Mouse (Mus musculus): ENCODE data around the gene Nosip. TPM values are rescaled to one million over a fixed set of nuclear protein-coding genes. Genes with fewer than 3 reads are reported as not detected.
"Not testable (repeated sequence)": the region's sequence is repeated elsewhere in the genome, so short reads cannot be mapped to it uniquely, and the experiment has no call there.

Nosip gene
- total RNA-seq, 2 experiments from 2014 or later: 44.8 to 47.6 TPM

DNA sequence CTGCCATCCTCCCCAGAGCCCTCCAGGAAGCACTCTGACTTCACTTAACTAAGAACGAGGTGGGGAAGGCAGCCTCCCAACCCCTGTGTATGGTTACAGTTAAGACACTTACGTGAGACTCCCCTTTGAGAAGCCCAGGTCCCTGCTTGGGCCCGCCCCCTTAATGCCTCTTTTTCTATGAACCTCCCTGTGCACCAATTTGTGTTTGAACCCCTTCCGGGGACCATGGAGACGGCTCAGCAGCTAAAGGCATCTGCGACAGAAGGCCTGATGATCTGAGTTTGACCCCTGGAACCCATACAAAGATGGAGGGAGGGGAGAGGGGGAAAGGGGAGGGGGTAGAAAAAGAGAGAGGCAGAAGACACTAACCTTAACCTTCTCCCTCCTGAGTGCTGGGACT lies 44.2 kb downstream of the Nosip start:
- intact Hi-C loops (cut with DNase I): no loop called here
- DNase-seq: no peak

DNA sequence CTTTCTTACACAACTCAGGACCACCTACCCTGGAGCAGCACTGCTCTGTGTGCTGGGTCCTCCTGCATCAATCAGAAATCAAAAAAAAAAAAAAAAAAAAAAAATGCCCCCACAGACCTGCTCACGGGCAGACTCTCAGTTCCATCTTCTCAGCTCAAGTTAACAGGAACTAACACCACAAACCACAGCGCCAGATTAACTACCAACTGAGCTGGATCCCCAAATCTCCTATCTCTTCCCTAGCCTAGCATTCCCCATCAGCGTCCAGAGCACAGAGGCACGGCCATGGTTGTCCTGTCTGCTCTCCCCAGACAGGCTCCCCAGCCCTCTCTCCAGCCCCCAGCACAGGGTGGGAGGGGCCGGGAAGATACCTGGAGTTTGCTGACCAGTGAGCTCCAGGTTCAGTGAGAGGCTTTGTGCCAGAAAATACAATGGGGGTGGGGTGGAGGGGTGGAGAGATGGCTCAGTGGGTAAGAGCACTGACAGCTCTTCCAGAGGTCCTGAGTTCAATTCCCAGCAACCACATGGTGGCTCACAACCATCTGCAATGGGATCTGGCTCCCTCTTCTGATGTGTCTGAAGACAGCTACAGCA lies 44.9 kb downstream of the Nosip start:
- intact Hi-C loops (cut with DNase I): no loop called here
- DNase-seq: no peak

DNA sequence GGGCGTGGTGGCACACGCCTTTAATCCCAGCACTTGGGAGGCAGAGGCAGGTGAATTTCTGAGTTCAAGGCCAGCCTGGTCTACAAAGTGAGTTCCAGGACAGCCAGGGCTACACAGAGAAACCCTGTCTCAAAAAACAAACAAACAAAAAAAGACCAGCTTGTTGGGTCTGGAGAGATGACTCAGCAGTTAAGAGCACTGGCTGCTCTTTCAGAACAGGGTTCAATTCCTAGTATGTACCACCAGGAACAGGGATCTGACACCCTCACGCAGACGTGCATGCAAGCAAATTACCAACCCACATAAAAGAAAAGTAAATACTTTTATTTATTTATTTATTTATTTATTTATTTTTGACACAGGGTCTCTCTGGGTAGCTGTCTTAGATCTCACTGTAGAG lies 47.9 kb downstream of the Nosip start:
- DNase-seq; intact Hi-C loops (cut with DNase I): not testable (repeated sequence)

DNA sequence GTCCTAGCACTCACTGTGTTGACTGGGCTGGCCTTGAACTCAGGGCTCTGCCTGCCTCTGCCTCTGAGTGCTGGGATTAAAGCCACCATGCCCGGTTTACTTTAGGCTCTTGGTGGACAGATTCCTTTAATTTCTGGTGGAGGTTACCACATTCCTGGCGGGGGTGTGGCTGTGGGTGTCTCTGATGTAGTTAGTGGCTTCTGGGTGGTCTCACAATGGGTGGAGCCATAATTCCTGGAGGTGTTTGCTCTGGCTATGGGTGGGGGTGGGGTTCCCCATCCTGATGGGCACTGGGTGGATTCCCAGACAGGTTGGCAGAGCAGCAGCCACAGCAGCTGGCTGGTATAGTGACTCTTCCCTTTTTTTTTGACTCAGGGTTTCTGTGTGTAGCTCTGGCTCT lies 49.7 kb downstream of the Nosip start:
- no peak for DNase-seq
- intact Hi-C loops (cut with DNase I): no loop called here

DNA sequence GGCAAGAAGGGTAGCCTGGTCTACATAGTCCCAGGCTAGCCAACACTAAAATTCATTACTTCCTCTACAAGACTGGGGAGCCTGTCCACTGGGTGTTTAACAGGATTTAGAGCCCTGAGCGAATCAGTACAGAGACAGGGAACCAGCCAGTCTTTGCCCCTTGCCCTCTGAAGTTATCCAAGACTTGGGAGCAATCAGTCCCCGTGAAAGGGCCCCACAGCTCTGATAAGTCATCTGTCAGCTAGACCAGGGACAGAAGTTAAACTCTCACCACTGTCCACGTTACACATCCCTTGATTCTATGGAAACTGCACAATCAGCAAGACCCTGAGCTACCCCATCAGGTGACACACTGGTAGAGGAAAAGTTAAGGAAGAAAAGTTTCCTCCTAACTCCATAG lies 50.3 kb downstream of the Nosip start:
- intact Hi-C loops (cut with DNase I): no loop called here
- DNase-seq: no peak

DNA sequence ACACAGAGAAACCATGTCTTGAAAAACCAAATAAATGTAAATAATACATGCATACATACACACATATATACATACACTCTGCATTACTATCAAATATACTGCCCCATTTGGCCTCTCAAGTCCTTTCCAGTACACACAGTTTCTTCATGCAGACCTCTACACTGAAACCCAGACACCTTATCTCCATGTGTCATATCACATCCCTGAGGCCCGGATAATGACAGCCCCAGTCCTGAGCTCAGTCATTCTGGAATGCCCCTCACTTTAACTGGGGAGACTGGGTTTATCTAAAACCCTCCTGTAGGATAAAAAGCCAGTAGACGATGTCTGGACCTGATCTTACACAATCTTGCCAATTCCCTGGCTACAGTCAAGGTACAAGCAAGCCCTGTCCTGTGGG lies 51.2 kb downstream of the Nosip start:
- DNase-seq: no peak
- intact Hi-C loops (cut with DNase I): no loop called here

DNA sequence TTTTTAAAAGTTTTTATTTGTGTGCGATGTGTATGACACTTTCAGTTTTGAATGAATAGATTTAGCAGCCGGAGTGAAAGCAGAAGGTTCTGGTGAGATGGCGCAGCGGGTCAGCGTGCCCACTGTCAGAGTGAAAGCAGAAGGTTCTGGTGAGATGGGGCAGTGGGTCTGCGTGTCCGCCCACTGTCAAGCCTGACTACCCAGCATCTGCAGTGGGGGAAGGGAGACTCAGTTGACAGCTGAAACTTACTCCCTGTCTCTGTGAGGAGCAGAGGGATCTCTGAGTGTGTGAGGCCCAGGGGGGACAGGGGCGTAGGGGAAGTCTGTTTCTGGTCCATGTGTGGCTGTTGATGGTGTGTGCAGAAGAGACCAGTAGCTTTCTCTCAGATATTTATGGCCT lies 55.3 kb downstream of the Nosip start:
- no peak for DNase-seq

DNA sequence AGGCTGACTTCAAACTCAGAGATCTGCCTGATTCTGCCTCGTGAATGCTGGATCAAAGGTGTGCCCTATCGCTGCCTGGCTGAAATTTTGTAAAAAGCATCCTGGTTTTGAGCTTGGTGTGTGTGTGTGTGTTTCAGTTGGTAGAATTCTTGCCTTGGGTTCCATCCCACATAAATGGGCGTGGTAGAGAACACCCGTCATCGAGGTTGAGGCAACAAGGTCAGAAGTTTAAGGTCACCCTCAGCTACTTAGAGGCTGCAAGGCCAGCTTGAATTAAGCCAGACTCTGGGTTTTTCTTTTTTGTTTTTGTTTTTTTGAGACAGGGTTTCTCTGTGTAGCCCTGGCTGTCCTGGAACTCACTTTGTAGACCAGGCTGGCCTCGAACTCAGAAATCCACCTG lies 56.1 kb downstream of the Nosip start:
- no peak for DNase-seq
- intact Hi-C loops (cut with DNase I): no loop called here

More for the DNA sequence above, 55.3 kb downstream of the Nosip start:
- intact Hi-C loops (cut with DNase I): no loop called here

DNA sequence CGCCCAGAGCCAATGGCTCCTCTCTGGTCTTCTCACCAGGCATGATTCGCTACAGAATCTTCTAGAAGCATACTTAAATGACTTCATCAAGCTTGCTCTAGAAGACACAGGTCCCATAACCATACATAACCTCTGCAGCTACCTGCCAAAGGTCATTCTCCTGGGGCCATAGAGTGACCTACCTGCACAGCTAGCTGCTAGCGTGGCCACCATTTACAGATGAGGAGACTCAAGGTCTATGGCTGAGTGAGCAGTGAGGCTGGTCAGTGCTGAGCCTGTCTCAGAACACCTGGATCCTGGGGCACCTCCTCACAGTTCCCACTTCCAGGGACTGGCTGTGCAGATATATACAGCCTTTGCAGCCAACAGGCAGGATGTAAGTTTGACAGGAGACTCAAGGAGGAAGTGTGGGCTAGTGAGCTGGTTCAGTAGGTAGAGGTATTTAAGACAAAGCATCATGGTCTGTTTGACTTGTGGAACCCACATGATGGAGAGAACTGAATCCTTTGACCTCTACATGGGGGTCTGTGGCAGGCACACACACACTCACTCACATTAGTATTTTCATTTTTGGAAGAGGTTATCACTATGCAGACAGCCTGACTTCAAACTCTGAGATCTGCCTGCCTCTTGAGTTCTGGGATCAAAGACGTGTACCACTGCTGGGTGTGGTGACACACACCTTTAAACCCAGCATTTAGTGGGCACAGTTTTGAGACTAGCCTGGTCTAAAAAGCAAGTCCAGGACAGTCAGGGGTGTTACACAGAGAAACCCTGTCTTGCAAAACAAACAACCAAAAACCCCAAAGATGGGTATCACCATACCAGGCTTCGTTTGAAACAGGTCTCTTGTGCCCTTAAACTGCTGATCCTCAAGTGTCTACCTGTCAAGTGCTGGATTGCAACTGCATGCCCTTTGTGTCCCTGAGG lies 57.8 kb downstream of the Nosip start:
- intact Hi-C loops (cut with DNase I): no loop called here
- no peak for DNase-seq

DNA sequence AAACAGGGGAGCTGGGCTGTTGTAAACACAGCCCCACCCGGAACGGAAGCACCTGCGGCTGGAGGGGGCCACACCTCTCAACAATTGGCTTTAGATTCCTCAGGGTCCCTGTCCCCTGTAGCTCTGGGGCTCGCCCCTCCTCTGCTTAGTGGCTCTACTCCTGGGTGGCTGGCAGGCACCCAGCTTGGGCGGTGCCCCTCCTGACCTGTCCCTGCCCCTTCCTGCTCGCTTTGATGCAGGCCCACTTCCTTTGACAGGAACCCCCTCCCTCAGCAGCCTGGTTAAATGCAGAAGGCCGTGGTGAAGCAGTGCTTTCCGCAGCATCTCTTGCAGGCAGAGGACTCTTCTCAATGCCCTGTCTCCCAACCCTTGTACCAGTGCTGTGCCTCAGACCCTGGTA lies 59.2 kb downstream of the Nosip start:
- intact Hi-C loops (cut with DNase I): no loop called here
- DNase-seq: no peak

DNA sequence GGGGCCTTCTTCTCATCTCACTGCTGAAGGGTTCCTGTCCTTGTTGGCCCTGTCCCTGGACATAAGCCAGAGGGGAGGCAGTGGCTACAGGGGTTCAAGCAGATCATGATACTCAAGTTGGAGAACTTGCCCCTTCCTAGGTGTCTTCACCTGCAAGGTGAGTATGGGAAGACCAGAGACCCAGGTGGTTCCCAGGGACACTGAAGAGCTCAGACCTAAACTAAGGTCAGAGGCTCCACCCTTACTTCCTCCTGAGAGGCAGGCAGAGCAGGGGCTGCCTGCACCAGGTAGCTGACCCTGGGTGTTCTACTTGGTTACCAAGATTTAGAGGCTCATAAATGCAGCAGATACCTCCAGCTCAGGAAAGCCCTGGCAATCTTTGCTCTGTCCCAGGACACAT lies 59.7 kb downstream of the Nosip start:
- DNase-seq: no peak
- intact Hi-C loops (cut with DNase I): no loop called here

DNA sequence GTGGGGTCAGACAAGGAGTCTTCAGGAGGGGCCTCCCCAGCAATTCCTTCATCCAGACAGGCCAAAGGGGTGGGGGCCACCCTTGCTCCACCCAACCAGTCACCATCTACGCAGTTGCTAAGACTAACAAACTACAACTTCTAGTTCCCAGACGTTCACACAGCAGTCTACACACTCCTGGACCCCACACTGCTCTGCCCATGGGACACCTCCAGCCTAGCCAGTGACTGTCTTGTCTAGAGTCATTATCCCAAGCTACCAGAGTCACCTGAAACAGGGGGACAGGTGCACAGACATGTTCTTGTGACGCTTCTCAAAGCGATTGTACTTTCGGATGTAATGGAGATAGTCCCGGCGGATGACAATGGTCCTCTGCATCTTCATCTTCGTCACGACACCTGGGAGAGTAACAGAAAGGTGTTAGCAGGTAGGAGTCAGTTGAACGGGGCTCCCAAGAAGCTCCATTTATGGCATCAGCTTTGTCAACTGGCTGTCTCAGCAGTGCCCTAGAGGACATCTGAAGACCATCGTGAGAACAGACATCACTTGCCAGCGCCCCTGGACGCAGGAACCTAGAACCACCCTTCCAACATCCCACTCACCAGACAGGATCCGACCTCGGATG lies 60.4 kb downstream of the Nosip start:
- no peak for DNase-seq
- intact Hi-C loops (cut with DNase I): no loop called here

DNA sequence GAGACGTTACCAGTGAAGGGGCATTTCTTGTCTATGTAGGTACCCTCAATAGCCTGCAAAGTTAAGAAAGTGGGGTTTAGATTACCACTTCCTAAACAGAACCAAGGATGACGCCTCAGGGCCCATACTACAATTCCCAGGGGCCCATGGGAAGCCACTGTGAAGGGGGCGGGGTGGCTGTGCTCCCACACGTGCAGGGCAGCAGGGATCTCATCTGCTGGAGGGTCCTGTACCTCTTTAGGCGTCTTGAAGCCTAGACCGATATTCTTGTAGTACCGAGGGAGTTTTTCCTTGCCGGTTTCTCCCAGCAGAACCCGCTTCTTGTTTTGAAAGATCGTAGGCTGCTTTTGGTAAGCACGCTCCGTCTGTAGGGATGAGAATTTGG lies 60.9 kb downstream of the Nosip start:
- intact Hi-C loops (cut with DNase I): no loop called here
- DNase-seq: peak; percentile 48

DNA sequence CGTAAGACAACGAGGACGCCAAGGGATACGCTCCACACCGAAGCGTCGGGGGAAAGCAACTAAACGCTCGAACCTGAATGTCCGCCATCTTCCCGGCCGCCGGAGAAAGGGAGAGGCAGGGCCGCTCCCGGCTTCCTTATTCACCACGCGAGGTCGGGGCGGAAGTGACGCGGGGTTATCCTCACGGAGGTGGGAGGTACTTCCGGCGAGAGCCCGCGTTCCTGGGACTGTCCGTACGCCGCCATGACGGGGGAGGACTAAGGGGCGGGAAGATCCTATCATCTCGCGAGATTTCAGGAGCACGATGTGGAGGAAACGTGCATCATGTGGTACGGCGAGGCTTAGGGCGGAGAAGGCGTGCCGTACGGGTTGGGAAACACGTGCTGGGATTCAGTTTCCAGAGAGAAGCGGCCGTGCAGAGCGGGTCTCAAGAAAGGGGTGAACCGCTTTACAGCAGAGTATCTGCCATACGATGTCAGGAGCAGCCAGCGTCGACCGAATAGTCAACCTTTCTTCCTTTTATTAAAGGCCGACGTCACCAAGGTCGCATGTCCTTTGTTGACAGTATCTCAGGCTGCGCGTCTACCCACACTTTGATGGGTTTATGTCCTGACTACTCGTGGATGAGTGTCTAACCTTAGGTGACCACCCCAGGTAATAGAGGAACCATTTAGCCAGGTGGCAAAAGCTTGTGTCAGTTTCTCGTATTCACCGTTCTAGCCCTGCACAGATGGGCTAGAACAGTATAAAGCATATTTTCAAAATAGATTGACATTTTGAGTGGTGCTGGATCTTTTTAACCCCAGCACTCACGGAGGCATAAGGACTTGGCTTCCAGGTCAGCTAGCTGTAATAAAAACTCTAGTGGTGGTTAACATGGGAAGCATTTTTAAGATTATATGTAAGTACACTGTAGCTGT lies 62.3 kb downstream of the Nosip start, which contains the start of gene Rps11:
TSS of gene Rps11 (minus strand) at position 216 of the 920 bp plus-strand sequence.
- peak; percentile 99 for DNase-seq

DNA sequence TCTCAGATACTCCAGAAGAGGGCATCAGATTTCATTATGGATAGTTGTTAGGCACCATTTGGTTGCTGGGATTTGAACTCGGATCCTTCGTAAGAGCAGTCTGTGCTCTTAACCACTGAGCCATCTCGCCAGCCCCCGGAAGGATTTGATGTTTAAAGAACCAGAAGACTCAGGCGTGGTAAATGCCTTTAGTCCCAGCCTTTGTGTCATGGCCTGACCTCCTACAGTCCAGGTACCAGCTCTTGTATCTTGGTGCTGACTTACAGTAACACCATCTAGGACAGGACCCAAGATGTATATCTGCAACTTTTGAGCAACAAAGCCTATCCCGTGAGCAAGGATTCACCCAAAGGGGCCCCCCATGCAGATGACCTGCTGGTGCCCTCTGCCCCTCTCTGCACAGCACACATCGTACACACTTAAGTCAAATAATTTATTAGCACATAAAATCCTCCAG lies 62.9 kb downstream of the Nosip start:
- intact Hi-C loops (cut with DNase I): no loop called here
- DNase-seq: no peak

More for the DNA sequence above, 62.3 kb downstream of the Nosip start, which contains the start of gene Rps11:
- intact Hi-C loops (cut with DNase I): no loop called here

DNA sequence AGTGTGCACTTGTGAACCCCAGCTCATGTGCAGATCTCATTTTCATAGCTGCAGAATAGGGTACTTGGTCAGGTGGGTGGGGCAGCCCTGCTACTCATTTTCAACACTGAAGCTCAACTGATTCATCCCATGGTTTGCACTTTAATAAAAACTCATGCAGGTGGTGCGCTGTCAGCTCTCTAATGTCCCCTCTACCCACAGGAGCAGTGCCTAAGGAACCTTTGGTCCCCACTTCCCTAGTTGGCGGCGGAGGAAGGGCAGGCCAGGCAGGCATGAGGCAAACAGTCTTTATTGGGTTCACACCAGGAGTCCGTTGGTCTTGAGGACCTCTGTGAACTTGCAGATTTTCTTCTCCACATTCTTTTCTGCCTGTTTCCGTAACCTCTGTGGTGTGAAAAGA lies 63.4 kb downstream of the Nosip start:
- intact Hi-C loops (cut with DNase I); DNase-seq: not testable (repeated sequence)

DNA sequence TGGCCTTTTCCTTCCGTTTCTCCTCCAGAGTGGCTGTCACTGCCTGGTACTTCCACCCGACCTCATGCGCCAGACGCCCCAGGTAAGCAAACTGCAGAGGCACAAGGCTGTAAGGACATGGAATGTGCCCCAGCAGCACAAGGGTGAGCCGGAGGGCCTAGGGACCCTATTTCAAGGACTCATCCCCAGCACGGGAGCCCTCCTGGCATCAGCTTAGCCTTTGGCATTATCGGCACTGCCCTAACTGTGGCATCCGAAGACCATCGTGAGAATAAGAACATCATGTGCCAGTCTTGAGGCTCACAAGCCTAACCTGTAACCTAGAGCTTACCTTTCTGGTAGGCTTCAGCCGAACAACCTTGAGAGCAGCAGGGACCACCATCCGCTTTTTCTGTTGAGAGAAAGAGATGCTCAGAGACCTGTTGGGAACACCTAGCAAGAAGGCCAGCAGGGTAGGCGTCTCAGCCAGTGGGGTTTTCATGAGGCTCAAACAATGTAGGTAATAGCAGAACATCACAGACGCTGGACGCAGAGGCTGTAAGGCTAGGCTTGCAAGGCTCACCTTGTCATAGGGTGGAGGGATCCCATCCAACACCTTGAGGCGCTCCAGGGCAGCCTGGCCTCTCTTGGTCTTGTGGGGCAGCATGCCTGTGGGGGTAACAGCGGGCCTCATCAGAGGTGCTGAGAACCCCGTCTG lies 64.1 kb downstream of the Nosip start:
- intact Hi-C loops (cut with DNase I): no loop called here
- DNase-seq: no peak

DNA sequence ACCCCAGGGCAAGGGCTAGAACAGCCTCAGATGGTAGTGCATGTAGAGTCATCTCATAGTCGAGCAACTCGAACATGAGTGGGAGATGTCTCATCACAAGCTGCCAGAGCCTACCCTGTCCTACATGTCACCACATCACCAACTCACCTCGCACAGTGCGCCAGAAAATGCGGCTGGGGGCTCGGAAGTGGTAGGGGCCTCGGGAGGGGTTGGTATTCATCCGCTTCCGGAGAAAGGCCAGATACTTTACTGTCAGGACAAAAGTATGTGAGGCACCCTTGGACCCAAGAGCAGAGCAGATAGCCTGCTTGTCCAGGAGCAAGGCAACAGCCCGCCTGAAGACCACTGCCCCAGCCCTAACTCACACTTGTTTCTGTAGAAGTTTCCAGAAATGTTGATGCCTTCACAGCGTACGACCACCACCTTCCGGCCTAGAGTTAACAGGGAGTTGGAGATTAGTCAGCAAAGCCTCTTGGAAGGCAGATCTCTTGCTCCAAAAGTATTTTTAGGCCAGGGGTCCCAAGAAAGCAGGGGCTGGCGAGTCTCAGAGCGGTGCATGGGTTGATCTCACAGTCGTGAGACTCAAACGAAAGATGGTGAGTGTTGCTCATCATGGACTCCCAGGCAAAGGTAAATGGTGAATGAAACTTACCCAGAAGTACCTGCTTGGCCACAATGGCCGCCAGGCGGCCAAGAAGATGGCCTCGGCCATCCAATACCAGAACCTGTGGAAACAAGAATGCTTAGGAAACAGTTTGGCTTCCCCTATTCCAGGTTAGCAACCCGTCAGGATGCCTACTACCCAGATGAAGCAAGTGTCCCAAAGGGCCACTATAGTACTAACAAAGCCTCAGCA lies 64.8 kb downstream of the Nosip start:
- DNase-seq: no peak
- intact Hi-C loops (cut with DNase I): no loop called here

Data from left cerebral cortex, postnatal 4 days (tissue).